Comparison of ENCODE assay signal across 21 mouse cellular contexts in genomic region chr6:148784418-148784817, GRCm38 (mm10). TPM values are rescaled to one million over a fixed set of nuclear protein-coding genes. Genes with fewer than 3 reads are reported as not detected.
A peak's percentile ranks its signal among the peaks of the same experiment; 100 is the strongest.
DNase-seq lines count a peak whose midpoint lies in the region; ATAC-seq and TF ChIP-seq lines count a peak whose summit lies in the region.
"Had no signal": no experiment of that assay in that cellular context is flagged by ENCODE, and none has a peak within 500 bp of the region (broad histone marks: within the 10 kb centered on the region; RNA-seq: fewer than 3 reads in every experiment).

No protein-coding gene starts in this region.

- ATAC-seq in kidney, embryonic 14.5 days (ENCODE audit: low FRiP score, low TSS enrichment): peak; percentile 71; the same call in 1 of the 2 replicates
- ATAC-seq: forebrain, embryonic 14.5 days; forebrain, embryonic 16.5 days had no signal

- peaks cover 69% of the 10 kb centered on the region for H3K36me3 ChIP-seq in kidney, embryonic 14.5 days (ENCODE audit: control insufficient read depth, insufficient read depth, low read length)

- no peak for DNase-seq in kidney, postnatal 36 days
- peak; percentile 26 for DNase-seq in lung, postnatal 10 days
- no peak for DNase-seq in lung, adult 2 months
- DNase-seq: adrenal gland, adult 2 months; adrenal gland, postnatal 10 days; adrenal gland, postnatal 25 days; cerebellum, adult 11 months; cerebellum, adult 18-20 months; cerebellum, adult 8-10 months; cerebellum, adult 9-11 months; cerebellum, postnatal 14 days; cerebellum, postnatal 36 days; embryo, embryonic 11 days had no signal

- TF ChIP-seq CTCF in lung, adult 2 months (IDR thresholded peaks at IDR 0.05; ENCODE audit: insufficient read depth, low read length): no peak

- no peak overlapping the region for H3K4me3 ChIP-seq in kidney, embryonic 14.5 days (ENCODE audit: low read length)
- H3K4me3 ChIP-seq in lung, adult 2 months (replicated peaks; ENCODE audit: extremely low read depth, low read depth, low read length): no peak overlapping the region
- H3K4me3 ChIP-seq: embryonic facial prominence, embryonic 13.5 days; embryonic facial prominence, embryonic 15.5 days; erythroblast, embryonic 14.5 days; forebrain, embryonic 10.5 days; forebrain, embryonic 12.5 days had no signal

- no peak overlapping the region for H3K27ac ChIP-seq in kidney, embryonic 14.5 days (ENCODE audit: low read depth, low read length)
- H3K27ac ChIP-seq: embryonic facial prominence, embryonic 13.5 days; embryonic facial prominence, embryonic 15.5 days; forebrain, embryonic 10.5 days; forebrain, embryonic 12.5 days had no signal

- no peaks in the 10 kb centered on the region for H3K27me3 ChIP-seq in kidney, embryonic 14.5 days (ENCODE audit: control insufficient read depth, insufficient read depth, low read length)
- H3K27me3 ChIP-seq: embryonic facial prominence, embryonic 13.5 days; embryonic facial prominence, embryonic 15.5 days; forebrain, embryonic 12.5 days had no signal

- 65% methylated on average over 9 of the region's 9 CpGs for WGBS in kidney, embryonic 14.5 days
- WGBS in lung, adult 2 months: 90% methylated on average over 9 of the region's 9 CpGs

- no peak overlapping the region for H3K9ac ChIP-seq in kidney, embryonic 14.5 days (ENCODE audit: low read depth, low read length)
- H3K9ac ChIP-seq: embryonic facial prominence, embryonic 13.5 days; embryonic facial prominence, embryonic 15.5 days; forebrain, embryonic 12.5 days had no signal

- no peaks in the 10 kb centered on the region for H3K9me3 ChIP-seq in kidney, embryonic 14.5 days (ENCODE audit: control insufficient read depth, low read length)
- H3K9me3 ChIP-seq: embryonic facial prominence, embryonic 13.5 days; embryonic facial prominence, embryonic 15.5 days; forebrain, embryonic 10.5 days; forebrain, embryonic 12.5 days had no signal

- no peak overlapping the region for H3K4me2 ChIP-seq in kidney, embryonic 14.5 days (replicated peaks; ENCODE audit: low read depth, low read length)
- H3K4me2 ChIP-seq: embryonic facial prominence, embryonic 13.5 days; embryonic facial prominence, embryonic 15.5 days; forebrain, embryonic 12.5 days had no signal

- TF ChIP-seq POLR2A in lung, adult 2 months (IDR thresholded peaks at IDR 0.05; ENCODE audit: borderline replicate concordance, extremely low read depth, low read depth, low read length): no peak

- no peaks in the 10 kb centered on the region for H3K4me1 ChIP-seq in kidney, embryonic 14.5 days (ENCODE audit: control insufficient read depth, insufficient read depth, low read length)
- H3K4me1 ChIP-seq in lung, adult 2 months (ENCODE audit: control insufficient read depth, insufficient read depth, low read length): no peaks in the 10 kb centered on the region
- H3K4me1 ChIP-seq: embryonic facial prominence, embryonic 13.5 days; embryonic facial prominence, embryonic 15.5 days; forebrain, embryonic 10.5 days; forebrain, embryonic 12.5 days had no signal

RNA-seq across cellular contexts. Expression of gene Ipo8, which starts 46.8 kb away (rescaled TPM):
- 30.8 and 32.2 TPM in 2 replicates for polyA plus RNA-seq in kidney, embryonic 14.5 days (2014; fragmentation: Nextera tagmentation; extraction: Ambion mirVana)
- polyA plus RNA-seq in lung, adult 2 months (2012; rRNA removed): 10.0 and 14.9 TPM in 2 replicates
